Mouse (Mus musculus): ENCODE measurements around the gene Klk1b5. TPM values are rescaled to one million over a fixed set of nuclear protein-coding genes. Genes with fewer than 3 reads are reported as not detected.

Gene Klk1b5
- total RNA-seq, 2 experiments from 2014 or later = not detected

GRCm38 (mm10) chr7:44254930-44255329, 39.2 kb downstream of the Klk1b5 start:
- no peak for DNase-seq

DNA sequence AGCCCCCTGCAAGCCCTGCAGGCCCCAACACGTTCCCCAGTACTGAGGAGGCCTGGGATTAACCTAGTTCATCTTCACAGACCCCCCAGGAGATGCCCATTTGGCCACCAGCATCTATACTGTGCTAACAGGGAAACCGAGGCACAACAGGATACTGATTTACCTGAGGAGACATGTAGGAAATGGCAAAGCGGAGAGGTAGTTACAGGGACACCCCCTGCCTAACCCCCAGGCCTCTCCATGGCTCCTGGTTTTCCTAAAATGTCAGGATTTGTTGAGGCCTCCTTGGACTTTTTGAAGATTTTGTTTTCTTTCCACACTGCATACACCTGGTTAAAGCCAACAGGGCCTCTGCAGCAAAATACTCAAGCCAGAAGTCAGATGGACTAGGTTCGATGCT, 41.5 kb downstream of the Klk1b5 start, which contains the start of gene Acp4:
Acp4 (minus strand) TSS at position 101 of the 400 bp plus-strand sequence.
- DNase-seq = no peak

GRCm38 (mm10) chr7:44260410-44260809, 44.7 kb downstream of the Klk1b5 start:
- no peak for DNase-seq

- no peak for DNase-seq
Measured at GRCm38 (mm10) chr7:44261147-44261546, 45.4 kb downstream of the Klk1b5 start, which contains the start of gene Gm15517. TSS of gene Gm15517 (plus strand) at chr7:44261447.

GRCm38 (mm10) chr7:44262791-44263643, 47.3 kb downstream of the Klk1b5 start:
- peak; percentile 92 for DNase-seq

GRCm38 (mm10) chr7:44268117-44268516, 52.4 kb downstream of the Klk1b5 start:
- DNase-seq = no peak

DNA sequence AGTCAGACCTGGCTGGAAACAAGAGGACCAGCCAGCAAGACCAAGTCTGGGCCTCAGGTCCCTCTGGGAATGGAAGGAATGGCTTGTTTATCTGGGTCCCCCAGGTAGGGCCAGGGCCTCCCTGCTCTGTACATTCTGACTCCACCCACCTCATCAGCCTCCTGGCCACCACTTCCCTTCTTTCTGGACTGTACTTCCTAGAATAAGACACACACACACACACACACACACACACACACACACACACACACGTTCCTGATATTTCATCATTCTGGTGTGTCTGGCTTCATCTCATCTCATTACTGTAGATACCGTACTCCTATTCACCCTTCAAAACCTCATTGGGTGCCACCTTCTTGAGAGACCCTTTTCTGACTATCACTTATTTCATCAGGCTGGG, 53.7 kb downstream of the Klk1b5 start:
- no peak for DNase-seq

Other genes starting within 250 kb of the Klk1b5 start
- gene Klk1b1, start 249.2 kb upstream of the Klk1b5 start, total RNA-seq (2021) = not detected
- not detected for gene Klk1b9, start 239.9 kb upstream of the Klk1b5 start, total RNA-seq (2021)
- gene Klk1b11, start 220.1 kb upstream of the Klk1b5 start, total RNA-seq (2021) = not detected
- gene Klk1b26, start 203.8 kb upstream of the Klk1b5 start, total RNA-seq (2021) = under 1 TPM in 1 of 2 experiments, not detected in 1; 0.23 TPM
- gene Klk1b27, start 163.7 kb upstream of the Klk1b5 start, total RNA-seq (2021) = not detected
- gene Klk1b21, start 113.6 kb upstream of the Klk1b5 start, total RNA-seq (2021) = not detected
- not detected for gene Klk1b22, start 103.3 kb upstream of the Klk1b5 start, total RNA-seq (2021)
- not detected for gene Klk1b16, start 79.2 kb upstream of the Klk1b5 start, total RNA-seq (2021)
- gene Klk1b24, start 27.7 kb upstream of the Klk1b5 start, total RNA-seq (2021) = not detected
- gene Klk1b3, start 17.8 kb upstream of the Klk1b5 start, total RNA-seq (2021) = not detected
- not detected for gene Klk1b4, start 8.5 kb upstream of the Klk1b5 start, total RNA-seq (2021)
- not detected for gene Klk1, start 9.4 kb downstream of the Klk1b5 start, total RNA-seq (2021)
- not detected for gene Gm36864, start 20.2 kb downstream of the Klk1b5 start, total RNA-seq (2021)
- gene 1700028J19Rik, start 30.8 kb downstream of the Klk1b5 start, total RNA-seq (2021) = under 1 TPM; 0.23 to 0.61 TPM
- gene 2410002F23Rik, start 30.8 kb downstream of the Klk1b5 start, total RNA-seq (2021) = 10 to 100 TPM; 23.7 to 35.0 TPM
- gene Acp4, start 41.4 kb downstream of the Klk1b5 start, total RNA-seq (2021) = not detected
- not detected for gene Gm15517, start 45.5 kb downstream of the Klk1b5 start, total RNA-seq (2021)
- 1 to 10 TPM; 5.0 to 6.8 TPM for gene Clec11a, start 91.0 kb downstream of the Klk1b5 start, total RNA-seq (2021)
- 1 to 10 TPM; 2.0 to 2.7 TPM for gene Shank1, start 94.3 kb downstream of the Klk1b5 start, total RNA-seq (2021)
- gene Syt3, start 168.2 kb downstream of the Klk1b5 start, total RNA-seq (2021) = under 1 TPM; 0.38 to 0.41 TPM
- not detected for gene 1700008O03Rik, start 169.9 kb downstream of the Klk1b5 start, total RNA-seq (2021)
- gene Lrrc4b, start 213.1 kb downstream of the Klk1b5 start, total RNA-seq (2021) = 1 to 10 TPM; 1.9 to 2.5 TPM
- not detected for gene Aspdh, start 249.4 kb downstream of the Klk1b5 start, total RNA-seq (2021)

Measured in gastrocnemius, postnatal 10 days (tissue).